In the genomic region with DNA sequence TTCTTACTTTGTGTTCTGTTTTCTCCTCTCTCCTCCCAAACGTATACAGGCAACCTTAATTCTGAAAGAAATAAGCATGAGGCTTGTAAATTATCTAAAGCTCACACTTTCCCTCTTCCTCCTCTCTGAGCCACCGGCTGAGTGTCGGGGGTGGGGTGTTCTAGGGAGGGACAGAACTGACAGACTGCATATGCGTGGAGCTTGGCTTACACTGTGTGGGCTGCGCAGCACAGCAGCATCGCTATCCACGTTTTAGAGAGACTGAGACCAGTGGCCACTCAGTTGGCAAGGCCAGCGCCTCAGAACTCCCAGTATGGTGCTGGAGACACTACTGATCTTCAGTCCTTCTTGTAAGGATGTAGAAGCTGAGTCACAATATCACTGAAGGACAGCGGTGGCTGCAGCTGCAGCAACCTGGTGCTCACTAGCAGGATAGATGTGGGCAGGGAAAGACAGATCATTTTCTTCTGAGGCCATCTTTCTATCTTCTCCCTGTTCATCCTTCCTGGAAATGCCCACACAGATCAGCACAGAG, we compare ENCODE assay signal across 31 mouse cellular contexts.
DNase-seq lines count a peak whose midpoint lies in the region; TF ChIP-seq lines count a peak whose summit lies in the region.
"Had no signal": no experiment of that assay in that cellular context is flagged by ENCODE, and none has a peak within 500 bp of the region (broad histone marks: within the 10 kb centered on the region; RNA-seq: fewer than 3 reads in every experiment).

No protein-coding gene starts in this region.

- WGBS in kidney, adult 2 months, result 58% methylated on average over 9 of the region's 9 CpGs

- no peak for TF ChIP-seq POLR2A in kidney, adult 2 months (IDR thresholded peaks at IDR 0.05; ENCODE audit: low read depth, low read length)

- intact Hi-C loops in heart, postnatal 25 days (cut with DNase I), result no loop called here
- intact Hi-C loops in left cerebral cortex, postnatal 14 days (cut with DNase I), result no loop called here

- H3K4me1 ChIP-seq in kidney, adult 2 months (ENCODE audit: control insufficient read depth, insufficient read depth, low read length), result no peaks in the 10 kb centered on the region
- H3K4me1 ChIP-seq: embryonic facial prominence, embryonic 13.5 days; forebrain, embryonic 10.5 days; forebrain, embryonic 15.5 days; heart, embryonic 13.5 days; hindbrain, embryonic 10.5 days; hindbrain, embryonic 15.5 days; kidney, embryonic 15.5 days; limb, embryonic 12.5 days; liver, embryonic 15.5 days had no signal

- DNase-seq in heart, adult 11 months, result peak; percentile 29
- DNase-seq in heart, postnatal 25 days (ENCODE audit: low spot score), result no peak
- DNase-seq in left cerebral cortex, postnatal 14 days (ENCODE audit: low spot score in 2 of 2), result peak; percentile 20 to 36
- no peak for DNase-seq in left cerebral cortex, adult 11 months (ENCODE audit: low spot score)
- DNase-seq in brain, adult 2 months (ENCODE audit: low read depth, low spot score), result peak; percentile 59
- peak; percentile 11 for DNase-seq in right cerebral cortex, postnatal 14 days
- no peak for DNase-seq in kidney, adult 2 months
- DNase-seq: adrenal gland, postnatal 10 days; cerebellum, adult 11 months; cerebellum, adult 9-10 months; cerebellum, postnatal 36 days; embryo, embryonic 11 days; gastrocnemius, postnatal 14 days; heart, adult 18-20 months; heart, postnatal 10 days; kidney, adult 11 months; lung, embryonic 14.5 days; lung, postnatal 14 days; midbrain, embryonic 14.5 days; retina, postnatal 1 day; thymus, adult 2 months; thymus, postnatal 36 days had no signal

- H3K4me3 ChIP-seq in kidney, adult 2 months (ENCODE audit: insufficient read depth, low read depth, low read length), result no peak overlapping the region
- H3K4me3 ChIP-seq: embryonic facial prominence, embryonic 13.5 days; forebrain, embryonic 10.5 days; forebrain, embryonic 15.5 days; heart, embryonic 13.5 days; hindbrain, embryonic 10.5 days; hindbrain, embryonic 15.5 days; kidney, embryonic 15.5 days; limb, embryonic 12.5 days; liver, embryonic 15.5 days had no signal

- no peak for TF ChIP-seq CTCF in kidney, adult 2 months (conservative IDR thresholded peaks at IDR 0.05; ENCODE audit: insufficient read depth, insufficient read length, low read depth, low read length)

- no peaks in the 10 kb centered on the region for H3K36me3 ChIP-seq in kidney, adult 2 months (ENCODE audit: control insufficient read depth, insufficient read depth, low read length)
- H3K36me3 ChIP-seq: embryonic facial prominence, embryonic 13.5 days; forebrain, embryonic 10.5 days; forebrain, embryonic 15.5 days; heart, embryonic 13.5 days; hindbrain, embryonic 10.5 days; hindbrain, embryonic 15.5 days; kidney, embryonic 15.5 days; limb, embryonic 12.5 days; liver, embryonic 15.5 days had no signal

- H3K27me3 ChIP-seq in kidney, adult 2 months (replicated peaks; ENCODE audit: control insufficient read depth, insufficient read depth, low read length), result no peaks in the 10 kb centered on the region
- H3K27me3 ChIP-seq: embryonic facial prominence, embryonic 13.5 days; forebrain, embryonic 15.5 days; heart, embryonic 13.5 days; hindbrain, embryonic 15.5 days; kidney, embryonic 15.5 days; limb, embryonic 12.5 days; liver, embryonic 15.5 days had no signal

- no peak overlapping the region for H3K27ac ChIP-seq in kidney, adult 2 months (ENCODE audit: insufficient read depth, low read depth, low read length)
- H3K27ac ChIP-seq: embryonic facial prominence, embryonic 13.5 days; forebrain, embryonic 10.5 days; forebrain, embryonic 15.5 days; heart, embryonic 13.5 days; hindbrain, embryonic 10.5 days; hindbrain, embryonic 15.5 days; kidney, embryonic 15.5 days; limb, embryonic 12.5 days; liver, embryonic 15.5 days had no signal

Comparison
In these comparisons a context has a peak if more than half of its experiments do, and no peak if none do; other contexts are left out.
1. DNase-seq: peak in heart, adult 11 months (single experiment), left cerebral cortex, postnatal 14 days (2 of 2), brain, adult 2 months (single experiment) and right cerebral cortex, postnatal 14 days (single experiment); none in heart, postnatal 25 days (single experiment), left cerebral cortex, adult 11 months (single experiment) and kidney, adult 2 months (single experiment).